Mouse (Mus musculus) NIH3T3 (cell line): Measurements from ENCODE around the gene H2al1c.
"Not testable (repeated sequence)": the region's sequence is repeated elsewhere in the genome, so short reads cannot be mapped to it uniquely, and the experiment has no call there.

Source experiments
- DNase-seq: peaks from one replicate; pipeline ENCODE4 v3.0.0-alpha.2; 2012; ENCODE audit warnings: low read depth

Gene H2al1c

GRCm38 (mm10) chrX:11305355-11305754 is at the start of gene H2al1c:
H2al1c (plus strand) TSS chrX:11305655.
- not testable (repeated sequence) for DNase-seq

- DNase-seq: no peak
Observed at GRCm38 (mm10) chrX:11264918-11265317, 40.5 kb upstream of the H2al1c start.

- no peak for DNase-seq
Observed at GRCm38 (mm10) chrX:11267791-11268190, 37.7 kb upstream of the H2al1c start.

GRCm38 (mm10) chrX:11269074-11269473 is 36.4 kb upstream of the H2al1c start:
- DNase-seq: no peak

GRCm38 (mm10) chrX:11273190-11273589 is 32.3 kb upstream of the H2al1c start:
- no peak for DNase-seq

- DNase-seq: no peak
Observed at GRCm38 (mm10) chrX:11277083-11277482, 28.4 kb upstream of the H2al1c start.

GRCm38 (mm10) chrX:11280741-11281140 is 24.7 kb upstream of the H2al1c start:
- no peak for DNase-seq

- no peak for DNase-seq
Observed at GRCm38 (mm10) chrX:11288306-11288882, 17.1 kb upstream of the H2al1c start.

GRCm38 (mm10) chrX:11289244-11289643 is 16.2 kb upstream of the H2al1c start:
- DNase-seq: no peak

GRCm38 (mm10) chrX:11298957-11299356 is 6.5 kb upstream of the H2al1c start, which contains the start of gene H2al1a:
H2al1a (plus strand) TSS chrX:11299257.
- not testable (repeated sequence) for DNase-seq

- DNase-seq: not testable (repeated sequence)
Observed at GRCm38 (mm10) chrX:11302132-11302531, 3.3 kb upstream of the H2al1c start, which contains the start of gene H2al1b. H2al1b (plus strand) TSS chrX:11302432.

GRCm38 (mm10) chrX:11308524-11308923 is 3.1 kb downstream of the H2al1c start, which contains the start of gene H2al1d:
H2al1d (plus strand) TSS chrX:11308824.
- not testable (repeated sequence) for DNase-seq

GRCm38 (mm10) chrX:11311634-11312033 is 6.2 kb downstream of the H2al1c start, which contains the start of gene H2al1e:
H2al1e (plus strand) TSS chrX:11311934.
- DNase-seq: not testable (repeated sequence)

GRCm38 (mm10) chrX:11314858-11315257 is 9.4 kb downstream of the H2al1c start, which contains the start of gene H2al1f:
H2al1f (plus strand) TSS chrX:11315158.
- DNase-seq: not testable (repeated sequence)

GRCm38 (mm10) chrX:11317956-11318355 is 12.5 kb downstream of the H2al1c start, which contains the start of gene H2al1g:
H2al1g (plus strand) TSS chrX:11318256.
- not testable (repeated sequence) for DNase-seq

GRCm38 (mm10) chrX:11321192-11321591 is 15.7 kb downstream of the H2al1c start, which contains the start of gene H2al1h:
H2al1h (plus strand) TSS chrX:11321492.
- DNase-seq: not testable (repeated sequence)

GRCm38 (mm10) chrX:11324359-11324758 is 18.9 kb downstream of the H2al1c start, which contains the start of gene H2al1i:
H2al1i (plus strand) TSS chrX:11324659.
- not testable (repeated sequence) for DNase-seq

- DNase-seq: not testable (repeated sequence)
Observed at GRCm38 (mm10) chrX:11327522-11327921, 22.1 kb downstream of the H2al1c start, which contains the start of gene H2al1j. H2al1j (plus strand) TSS chrX:11327822.

- DNase-seq: no peak
Observed at GRCm38 (mm10) chrX:11345762-11346161, 40.3 kb downstream of the H2al1c start.

- no peak for DNase-seq
Observed at GRCm38 (mm10) chrX:11346756-11347155, 41.3 kb downstream of the H2al1c start.
